Mouse (Mus musculus) cerebellum, adult 2 months (tissue): ENCODE results near the gene Mlc1.

Experiments used
- CTCF ChIP-seq: fragments of 200-500 bp; IDR thresholded peaks from 2 replicates; pipeline ENCODE4 v1.5.1; 2011; ENCODE audit warnings: low read depth, mild to moderate bottlenecking, control low read depth, low read length, moderate library complexity, borderline replicate concordance; ENCODE audit not compliant: insufficient read depth
- POLR2A ChIP-seq: fragments of 200-500 bp; IDR thresholded peaks from 2 replicates; pipeline ENCODE4 v1.6.1; 2011; ENCODE audit warnings: low read length, control low read depth, borderline replicate concordance; ENCODE audit not compliant: insufficient read depth

DNA sequence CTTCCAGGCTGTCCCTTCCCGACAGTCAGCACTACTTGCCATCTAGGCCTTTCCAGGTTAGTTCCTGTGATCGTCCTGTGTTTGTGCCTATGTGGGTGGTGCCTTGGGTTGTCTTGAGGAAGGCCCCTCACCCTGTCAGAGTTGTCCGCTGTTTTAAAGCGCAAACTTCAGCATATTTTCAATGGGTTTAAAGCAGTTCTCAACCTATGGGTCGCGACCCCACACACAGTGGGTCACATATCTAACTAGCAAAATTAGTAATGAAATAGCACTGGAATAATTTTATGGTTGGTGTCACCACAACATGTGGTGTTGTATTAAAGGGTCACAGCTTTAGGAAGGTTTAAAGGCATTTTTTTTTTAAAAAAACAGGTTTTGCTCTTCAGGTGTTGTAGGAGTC is 23.5 kb downstream of the Mlc1 start:
- TF ChIP-seq CTCF (no peak), POLR2A (no peak)
